Mouse (Mus musculus) limb, embryonic 11.5 days (tissue): Measurements from ENCODE around the gene Mpnd. TPM values are rescaled to one million over a fixed set of nuclear protein-coding genes. Genes with fewer than 3 reads are reported as not detected.

ENCODE experiments used
- polyA plus RNA-seq: library from polyadenylated mRNA; unstranded; fragments of >200 nt; fragmentation: Nextera tagmentation; extraction: Ambion mirVana; gene quantifications from 2 replicates; pipeline ENCODE4 v1.2.1, GENCODE M21; 2014

Mpnd gene
- polyA plus RNA-seq, 1 experiment from 2014 or later, result 142 TPM

Other genes with a start within 250 kb of the Mpnd start
- 10.3 TPM in 2 replicates for gene Zfp119a, start 126.8 kb upstream of the Mpnd start, polyA plus RNA-seq
- 16.6 and 17.8 TPM in 2 replicates for gene Zfp959, start 113.6 kb upstream of the Mpnd start, polyA plus RNA-seq
- gene Zfp119b, start 56.2 kb upstream of the Mpnd start, polyA plus RNA-seq, result 6.6 and 7.1 TPM in 2 replicates
- 0.79 and 1.1 TPM in 2 replicates for gene Ebi3, start 53.1 kb upstream of the Mpnd start, polyA plus RNA-seq
- 20.7 and 22.3 TPM in 2 replicates for gene Yju2, start 46.6 kb upstream of the Mpnd start, polyA plus RNA-seq
- 42.2 and 44.8 TPM in 2 replicates for gene Shd, start 35.2 kb upstream of the Mpnd start, polyA plus RNA-seq
- gene Fsd1, start 19.2 kb upstream of the Mpnd start, polyA plus RNA-seq, result 34.9 and 39.8 TPM in 2 replicates
- gene Stap2, start 127 bp upstream of the Mpnd start, polyA plus RNA-seq, result 6.5 and 8.7 TPM in 2 replicates
- 151 and 154 TPM in 2 replicates for gene Sh3gl1, start 30.9 kb downstream of the Mpnd start, polyA plus RNA-seq
- 32.7 and 37.4 TPM in 2 replicates for gene Chaf1a, start 34.7 kb downstream of the Mpnd start, polyA plus RNA-seq
- 38.5 and 39.1 TPM in 2 replicates for gene Ubxn6, start 69.3 kb downstream of the Mpnd start, polyA plus RNA-seq
- gene Hdgfl2, start 73.9 kb downstream of the Mpnd start, polyA plus RNA-seq, result 144 and 151 TPM in 2 replicates
- 0.09 TPM in 1 of 2 replicates, not detected in the other for gene Plin4, start 104.1 kb downstream of the Mpnd start, polyA plus RNA-seq
- 0.16 and 0.43 TPM in 2 replicates for gene Plin5, start 111.9 kb downstream of the Mpnd start, polyA plus RNA-seq
- 0.28 TPM in 1 of 2 replicates, not detected in the other for gene Lrg1, start 116.3 kb downstream of the Mpnd start, polyA plus RNA-seq
- gene Sema6b, start 134.6 kb downstream of the Mpnd start, polyA plus RNA-seq, result 0.60 and 0.88 TPM in 2 replicates
- 8.2 and 9.2 TPM in 2 replicates for gene Tnfaip8l1, start 156.8 kb downstream of the Mpnd start, polyA plus RNA-seq
- 65.6 and 65.9 TPM in 2 replicates for gene Mydgf, start 178.2 kb downstream of the Mpnd start, polyA plus RNA-seq
- gene Dpp9, start 213.2 kb downstream of the Mpnd start, polyA plus RNA-seq, result 34.3 and 37.0 TPM in 2 replicates